Mouse (Mus musculus) limb, embryonic 13.5 days (tissue): ENCODE data around the gene Mob1b. TPM values are rescaled to one million over a fixed set of nuclear protein-coding genes. Genes with fewer than 3 reads are reported as not detected.

Source experiments
- ATAC-seq: fragments of 200-750 bp; cut with Nextera tagmentation; 2 replicates; pipeline ENCODE4 v1.8.0; 2017; ENCODE audit warnings: low read depth, moderate number of reproducible peaks, moderate TSS enrichment; ENCODE audit not compliant: low FRiP score
- H3K27ac ChIP-seq: fragments of 300-500 bp; sonication (generic); 2 replicates; pipeline ENCODE4 v1.5.1; 2015; ENCODE audit warnings: inconsistent platforms, mild to moderate bottlenecking, moderate library complexity
- H3K27me3 ChIP-seq: fragments of 300-500 bp; sonication (generic); 2 replicates; pipeline ENCODE4 v1.6.1; 2015; ENCODE audit warnings: mild to moderate bottlenecking, inconsistent platforms
- H3K36me3 ChIP-seq: fragments of 300-500 bp; sonication (generic); 2 replicates; pipeline ENCODE4 v1.6.1; 2015; ENCODE audit warnings: inconsistent platforms, mild to moderate bottlenecking, moderate library complexity
- H3K4me1 ChIP-seq: fragments of 300-500 bp; sonication (generic); 2 replicates; pipeline ENCODE4 v1.6.1; 2015; ENCODE audit warnings: inconsistent platforms
- H3K4me2 ChIP-seq: fragments of 300-500 bp; sonication (generic); replicated peaks from 2 replicates; pipeline ENCODE4 v1.6.1; 2015; ENCODE audit warnings: inconsistent platforms, mild to moderate bottlenecking, moderate library complexity
- H3K4me3 ChIP-seq: fragments of 300-500 bp; sonication (generic); 2 replicates; pipeline ENCODE4 v1.5.1; 2015; ENCODE audit warnings: moderate library complexity, mild to moderate bottlenecking, inconsistent platforms
- H3K9ac ChIP-seq: fragments of 300-500 bp; sonication (generic); 2 replicates; pipeline ENCODE4 v1.6.1; 2015; ENCODE audit warnings: mild to moderate bottlenecking, inconsistent platforms
- H3K9me3 ChIP-seq: fragments of 300-500 bp; sonication (generic); 2 replicates; pipeline ENCODE4 v1.6.1; 2016; ENCODE audit warnings: inconsistent platforms
- WGBS: fragments of 180-500 bp; shearing (Covaris S2); methylation state at CpG from one replicate; pipeline ENCODE4 v1.1.7; 2015; 5-methylcytosine and 5-hydroxymethylcytosine counted together
- polyA plus RNA-seq: library from polyadenylated mRNA; unstranded; fragments of >200 nt; fragmentation: Nextera tagmentation; extraction: Ambion mirVana; gene quantifications from 2 replicates; pipeline ENCODE4 v1.2.1, GENCODE M21; 2015

Gene Mob1b
- polyA plus RNA-seq, 1 experiment from 2014 or later = 11.4 TPM

- Histone ChIP-seq H3K27me3 (peaks cover 7% of the 10 kb centered on the region), H3K36me3 (no peaks in the 10 kb centered on the region), H3K27ac (no peak overlapping the region), H3K4me3 (no peak overlapping the region), H3K4me1 (no peaks in the 10 kb centered on the region), H3K9ac (no peak overlapping the region), H3K4me2 (no peak overlapping the region), H3K9me3 (no peaks in the 10 kb centered on the region)
- ATAC-seq = peak; percentile 33; the same call in 1 of the 2 replicates
- WGBS = 70% methylated on average over 15 of the region's 15 CpGs
Observed at GRCm38 (mm10) chr5:88688583-88689187, 32.0 kb upstream of the Mob1b start.

GRCm38 (mm10) chr5:88689279-88689938, 31.2 kb upstream of the Mob1b start:
- H3K36me3 ChIP-seq = no peaks in the 10 kb centered on the region
- 74% methylated on average over 3 of the region's 3 CpGs for WGBS
- no peak overlapping the region for H3K9ac ChIP-seq
- H3K4me1 ChIP-seq = no peaks in the 10 kb centered on the region
- no peaks in the 10 kb centered on the region for H3K9me3 ChIP-seq
- no peak overlapping the region for H3K27ac ChIP-seq
- no peak for ATAC-seq
- no peak overlapping the region for H3K4me3 ChIP-seq
- no peak overlapping the region for H3K4me2 ChIP-seq
- peaks cover 7% of the 10 kb centered on the region for H3K27me3 ChIP-seq

GRCm38 (mm10) chr5:88690681-88691505, 29.8 kb upstream of the Mob1b start:
- WGBS = 65% methylated on average over 10 of the region's 10 CpGs

GRCm38 (mm10) chr5:88691506-88692095, 29.1 kb upstream of the Mob1b start:
- H3K9ac ChIP-seq = no peak overlapping the region
- H3K27me3 ChIP-seq = no peaks in the 10 kb centered on the region
- H3K4me3 ChIP-seq = no peak overlapping the region
- no peaks in the 10 kb centered on the region for H3K36me3 ChIP-seq
- H3K4me2 ChIP-seq = no peak overlapping the region
- no peak overlapping the region for H3K27ac ChIP-seq
- ATAC-seq = no peak
- no peaks in the 10 kb centered on the region for H3K9me3 ChIP-seq
- no peaks in the 10 kb centered on the region for H3K4me1 ChIP-seq
- 75% methylated on average over 6 of the region's 6 CpGs for WGBS

More at GRCm38 (mm10) chr5:88690681-88691505, 29.8 kb upstream of the Mob1b start:
- 0 out of 2 replicates have a peak, but pooled peaks cover under 1% of the 10 kb centered on the region for H3K27me3 ChIP-seq
- H3K27ac ChIP-seq = no peak overlapping the region
- H3K9ac ChIP-seq = no peak overlapping the region
- ATAC-seq = no peak
- no peak overlapping the region for H3K4me3 ChIP-seq
- no peak overlapping the region for H3K4me2 ChIP-seq
- no peaks in the 10 kb centered on the region for H3K9me3 ChIP-seq
- no peaks in the 10 kb centered on the region for H3K36me3 ChIP-seq
- H3K4me1 ChIP-seq = no peaks in the 10 kb centered on the region

- Histone ChIP-seq H3K4me3 (no peak overlapping the region), H3K9me3 (no peaks in the 10 kb centered on the region), H3K9ac (no peak overlapping the region), H3K36me3 (no peaks in the 10 kb centered on the region), H3K4me1 (no peaks in the 10 kb centered on the region), H3K27me3 (no peaks in the 10 kb centered on the region), H3K4me2 (no peak overlapping the region), H3K27ac (no peak overlapping the region)
- WGBS = 91% methylated on average over 4 of the region's 4 CpGs
- ATAC-seq = no peak
Observed at GRCm38 (mm10) chr5:88692586-88692985, 28.1 kb upstream of the Mob1b start.

GRCm38 (mm10) chr5:88693057-88693456, 27.6 kb upstream of the Mob1b start:
- ATAC-seq = no peak
- Histone ChIP-seq H3K9ac (no peak overlapping the region), H3K36me3 (no peaks in the 10 kb centered on the region), H3K4me3 (no peak overlapping the region), H3K27ac (no peak overlapping the region), H3K27me3 (no peaks in the 10 kb centered on the region), H3K9me3 (no peaks in the 10 kb centered on the region), H3K4me2 (no peak overlapping the region), H3K4me1 (no peaks in the 10 kb centered on the region)

GRCm38 (mm10) chr5:88697291-88697690, 23.4 kb upstream of the Mob1b start:
- H3K36me3 ChIP-seq = no peaks in the 10 kb centered on the region
- ATAC-seq = no peak
- H3K4me3 ChIP-seq = no peak overlapping the region
- no peaks in the 10 kb centered on the region for H3K9me3 ChIP-seq
- WGBS = 76% methylated on average over 5 of the region's 5 CpGs
- H3K4me2 ChIP-seq = no peak overlapping the region
- H3K27ac ChIP-seq = no peak overlapping the region
- H3K4me1 ChIP-seq = no peaks in the 10 kb centered on the region
- H3K9ac ChIP-seq = no peak overlapping the region
- no peaks in the 10 kb centered on the region for H3K27me3 ChIP-seq

GRCm38 (mm10) chr5:88699251-88699913, 21.3 kb upstream of the Mob1b start:
- 70% methylated on average over 4 of the region's 4 CpGs for WGBS
- no peak for ATAC-seq
- Histone ChIP-seq H3K9ac (no peak overlapping the region), H3K4me3 (no peak overlapping the region), H3K27ac (no peak overlapping the region), H3K36me3 (no peaks in the 10 kb centered on the region), H3K27me3 (no peaks in the 10 kb centered on the region), H3K4me1 (no peaks in the 10 kb centered on the region), H3K4me2 (no peak overlapping the region), H3K9me3 (no peaks in the 10 kb centered on the region)

- 0 out of 2 replicates have a peak, but pooled peaks cover 3% of the 10 kb centered on the region for H3K9me3 ChIP-seq
- ATAC-seq = no peak
- no peak overlapping the region for H3K4me2 ChIP-seq
- H3K9ac ChIP-seq = no peak overlapping the region
- WGBS = 72% methylated on average over 4 of the region's 4 CpGs
- no peak overlapping the region for H3K4me3 ChIP-seq
- no peaks in the 10 kb centered on the region for H3K4me1 ChIP-seq
- no peaks in the 10 kb centered on the region for H3K36me3 ChIP-seq
- H3K27me3 ChIP-seq = no peaks in the 10 kb centered on the region
- H3K27ac ChIP-seq = no peak overlapping the region
Observed at GRCm38 (mm10) chr5:88702041-88702440, 18.6 kb upstream of the Mob1b start.

GRCm38 (mm10) chr5:88703551-88703950, 17.1 kb upstream of the Mob1b start:
- ATAC-seq = no peak
- no peak overlapping the region for H3K9ac ChIP-seq
- no peaks in the 10 kb centered on the region for H3K27me3 ChIP-seq
- no peak overlapping the region for H3K4me2 ChIP-seq
- H3K36me3 ChIP-seq = no peaks in the 10 kb centered on the region
- no peak overlapping the region for H3K27ac ChIP-seq
- no peaks in the 10 kb centered on the region for H3K4me1 ChIP-seq
- H3K9me3 ChIP-seq = 0 out of 2 replicates have a peak, but pooled peaks cover 3% of the 10 kb centered on the region
- no peak overlapping the region for H3K4me3 ChIP-seq
- 85% methylated on average over 4 of the region's 4 CpGs for WGBS

GRCm38 (mm10) chr5:88711128-88711527, 9.5 kb upstream of the Mob1b start:
- H3K27me3 ChIP-seq = no peaks in the 10 kb centered on the region
- no peak overlapping the region for H3K4me2 ChIP-seq
- no peaks in the 10 kb centered on the region for H3K36me3 ChIP-seq
- no peak overlapping the region for H3K4me3 ChIP-seq
- H3K4me1 ChIP-seq = peaks cover 13% of the 10 kb centered on the region
- H3K27ac ChIP-seq = no peak overlapping the region
- peak; percentile 80 for ATAC-seq
- H3K9ac ChIP-seq = no peak overlapping the region
- no peaks in the 10 kb centered on the region for H3K9me3 ChIP-seq
